Mouse (Mus musculus) erythroid progenitor cell, adult 5-6 weeks (primary cell): ENCODE data around the gene Dnmt3a. TPM values are rescaled to one million over a fixed set of nuclear protein-coding genes. Genes with fewer than 3 reads are reported as not detected.

Source experiments
- ATAC-seq: replicated peaks from 2 replicates; pipeline ENCODE4 v1.8.0; 2016; ENCODE audit warnings: moderate number of reproducible peaks, mild to moderate bottlenecking, moderate TSS enrichment, inconsistent platforms; ENCODE audit not compliant: poor library complexity, low FRiP score, severe bottlenecking
- total RNA-seq, 2 experiments: library from RNA; stranded (forward) in 1 of 2; stranded (reverse) in 1 of 2; fragments of 150-400 nt in 1 of 2; fragments of 186-747, 209-891 nt in 1 of 2; gene quantifications; 2 replicates each; pipeline versions ENCODE4 v1.2.3 to v1.2.4; 2015 to 2017; ENCODE audit warnings: low replicate concordance in 2 of 2

Gene Dnmt3a
- total RNA-seq, 2 experiments from 2014 or later: 0.83 to 1.3 TPM

DNA sequence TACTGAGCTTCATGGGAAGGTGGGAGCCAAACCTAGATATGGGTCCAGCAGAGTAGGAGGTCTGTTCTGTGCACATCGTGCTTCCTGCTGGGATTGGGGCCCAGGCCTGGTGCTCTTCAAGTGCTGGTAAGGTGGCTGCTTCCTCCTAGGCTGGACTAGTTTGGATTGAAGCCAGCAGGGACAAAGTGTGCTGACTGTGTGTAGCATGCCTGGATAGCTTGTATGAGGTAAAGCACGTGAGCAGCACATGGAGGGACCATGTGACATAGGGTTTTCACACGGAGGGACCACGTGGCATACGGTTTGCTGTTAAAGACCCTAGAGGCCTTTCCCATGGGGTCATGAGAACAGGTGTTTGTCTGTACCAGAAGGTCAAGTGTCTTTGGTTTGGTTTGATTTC, 38.5 kb downstream of the Dnmt3a start:
- no peak for ATAC-seq

- no peak for ATAC-seq
Observed at GRCm38 (mm10) chr12:3849481-3849880, 43.7 kb downstream of the Dnmt3a start.

- ATAC-seq: no peak
Observed at GRCm38 (mm10) chr12:3850165-3850564, 44.4 kb downstream of the Dnmt3a start.

- ATAC-seq: no peak
Observed at GRCm38 (mm10) chr12:3850731-3851130, 44.9 kb downstream of the Dnmt3a start.

DNA sequence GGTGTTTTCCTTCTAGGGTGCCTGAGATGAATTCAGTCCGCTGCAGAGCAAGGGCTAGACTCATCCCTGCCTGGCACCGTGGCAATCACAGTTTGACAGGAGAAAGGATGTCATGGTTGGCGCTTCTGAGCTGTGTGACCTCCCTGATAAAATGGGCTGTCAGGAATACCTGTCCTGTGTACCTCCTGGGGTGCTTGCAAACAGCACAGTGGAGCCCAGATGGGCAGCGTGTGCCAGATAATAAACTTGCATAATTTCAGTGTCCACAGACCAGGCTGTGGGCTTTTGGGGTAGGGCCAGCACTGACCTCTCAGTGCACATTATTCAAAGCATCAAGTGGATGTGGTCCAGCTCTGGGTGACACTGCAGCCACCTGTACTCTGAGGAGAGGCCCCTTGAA, 45.4 kb downstream of the Dnmt3a start:
- ATAC-seq: no peak

GRCm38 (mm10) chr12:3852521-3852920, 46.7 kb downstream of the Dnmt3a start:
- ATAC-seq: no peak

GRCm38 (mm10) chr12:3854419-3854818, 48.6 kb downstream of the Dnmt3a start:
- ATAC-seq: no peak

DNA sequence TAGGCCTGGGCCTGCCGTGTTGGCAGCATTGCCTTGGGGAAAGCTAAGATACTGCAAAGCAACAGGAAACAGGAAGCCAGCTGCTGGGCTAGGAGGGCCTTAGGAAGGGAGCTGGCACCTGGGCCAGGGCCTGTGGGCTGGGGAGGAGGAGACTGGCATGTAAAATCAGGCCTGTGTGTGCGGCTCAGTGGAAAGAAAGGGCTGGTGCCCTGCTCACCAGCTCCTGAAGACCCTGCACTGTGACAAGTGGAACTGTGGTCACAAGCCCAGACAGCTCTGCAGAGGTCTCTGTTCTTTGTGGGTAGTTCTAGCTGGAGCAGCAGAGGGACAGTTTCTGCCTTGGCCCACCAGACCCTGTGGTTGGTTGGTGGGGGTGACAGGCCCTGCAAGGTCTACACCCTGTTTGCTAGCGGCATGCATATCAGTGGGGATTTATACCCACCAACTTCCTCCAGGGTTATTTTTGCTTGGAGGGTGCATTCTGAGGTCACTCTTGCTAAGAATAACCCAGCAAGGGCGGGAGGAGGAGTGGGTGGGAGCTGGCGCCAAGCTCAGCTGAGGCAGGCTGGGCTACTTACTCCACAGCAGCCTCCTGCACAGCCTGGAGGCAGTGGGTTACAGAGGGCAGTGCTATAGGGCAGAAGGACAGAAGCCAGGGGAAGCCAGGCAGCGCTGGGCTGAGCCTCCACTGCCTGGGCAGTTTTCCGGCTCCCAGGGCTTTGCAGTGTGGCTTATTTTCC, 50.1 kb downstream of the Dnmt3a start:
- no peak for ATAC-seq

GRCm38 (mm10) chr12:3856748-3857147, 50.9 kb downstream of the Dnmt3a start:
- no peak for ATAC-seq

- no peak for ATAC-seq
Observed at GRCm38 (mm10) chr12:3857231-3857630, 51.4 kb downstream of the Dnmt3a start.

- ATAC-seq: no peak
Observed at GRCm38 (mm10) chr12:3857773-3858172, 52.0 kb downstream of the Dnmt3a start.

DNA sequence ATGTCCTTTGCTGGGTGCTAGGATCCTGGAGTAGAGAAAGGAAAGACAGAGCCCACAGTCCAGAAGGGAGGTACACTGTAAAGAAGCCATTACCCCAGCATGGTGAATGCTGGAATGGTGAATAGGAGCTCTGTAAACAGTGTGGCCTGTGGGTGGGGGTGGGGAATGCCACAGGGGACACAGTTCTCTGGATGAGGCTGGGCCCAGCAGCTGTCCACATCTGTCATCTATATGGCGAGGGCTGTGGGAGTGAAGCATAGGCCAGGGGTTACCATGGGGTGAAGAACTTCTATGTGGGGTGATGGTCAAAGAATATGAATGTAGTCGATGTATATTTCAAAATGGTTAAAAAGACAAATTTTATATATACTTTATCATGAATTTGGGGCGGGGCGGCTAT, 52.9 kb downstream of the Dnmt3a start:
- no peak for ATAC-seq

DNA sequence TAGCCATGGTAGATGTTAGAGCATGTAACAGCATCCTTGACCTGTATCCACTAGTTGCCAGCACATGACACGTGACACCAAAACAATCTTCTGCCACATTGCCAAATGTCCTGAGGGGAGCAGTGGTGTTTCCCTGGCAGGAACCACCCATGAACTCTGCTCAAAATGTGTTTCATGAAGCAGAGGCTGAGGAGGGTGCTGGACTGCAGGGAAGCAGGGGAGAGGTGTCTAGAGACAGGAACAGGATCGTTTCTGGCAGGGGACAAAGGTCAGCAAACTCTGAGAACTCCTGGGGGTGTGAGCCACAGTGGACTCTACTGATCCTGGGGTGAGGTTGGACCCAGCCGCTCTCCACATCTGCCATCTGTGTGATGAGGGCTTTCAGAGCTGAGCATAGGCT, 53.7 kb downstream of the Dnmt3a start:
- ATAC-seq: no peak

GRCm38 (mm10) chr12:3860005-3860404, 54.2 kb downstream of the Dnmt3a start:
- no peak for ATAC-seq

DNA sequence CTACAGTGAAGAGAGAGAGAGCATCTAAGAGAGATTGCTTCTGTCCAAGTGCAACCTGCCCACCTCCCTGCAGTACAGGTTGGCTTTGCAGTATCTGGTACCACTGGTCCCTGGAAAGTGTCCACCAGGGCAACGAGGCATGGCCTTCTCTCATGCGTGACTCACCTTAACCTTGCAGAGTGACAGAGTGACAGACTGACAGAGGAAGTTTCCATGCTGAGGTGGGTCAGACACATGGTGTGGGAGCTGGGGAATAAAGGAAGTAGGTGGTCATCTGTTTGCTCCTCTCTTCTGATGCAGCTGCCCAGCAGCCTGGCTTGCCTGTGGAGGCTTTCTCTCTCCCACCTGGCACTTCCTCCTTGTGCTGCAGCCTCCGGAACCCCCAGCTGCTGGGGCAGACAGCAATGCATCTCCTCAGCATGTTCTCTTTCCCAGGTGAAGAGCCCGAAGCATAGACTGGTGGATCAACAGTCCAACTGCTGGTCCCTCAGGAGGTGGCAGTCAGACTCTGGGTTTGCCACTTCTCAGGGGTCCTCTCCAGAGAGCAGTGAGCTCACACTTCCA, 55.9 kb downstream of the Dnmt3a start:
- ATAC-seq: no peak

DNA sequence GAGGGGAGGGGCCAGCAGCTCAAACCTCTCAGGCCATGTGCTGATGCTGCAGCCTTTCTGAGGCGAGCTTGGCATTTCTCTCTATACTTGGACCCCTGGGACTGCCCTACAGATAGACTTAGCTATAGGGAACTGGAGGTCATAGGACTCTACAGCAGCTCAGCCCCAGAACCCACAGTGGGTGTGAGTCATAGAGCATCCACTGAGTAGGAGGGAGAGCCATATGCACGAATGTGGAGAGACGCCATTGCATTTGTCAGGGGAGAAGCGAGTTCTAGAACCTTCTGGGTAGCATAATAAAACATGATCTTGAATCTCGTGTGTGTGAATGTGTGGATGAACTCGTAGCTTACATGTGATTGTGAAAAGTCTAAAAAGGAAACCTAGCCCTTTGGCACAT, 56.4 kb downstream of the Dnmt3a start:
- ATAC-seq: no peak

DNA sequence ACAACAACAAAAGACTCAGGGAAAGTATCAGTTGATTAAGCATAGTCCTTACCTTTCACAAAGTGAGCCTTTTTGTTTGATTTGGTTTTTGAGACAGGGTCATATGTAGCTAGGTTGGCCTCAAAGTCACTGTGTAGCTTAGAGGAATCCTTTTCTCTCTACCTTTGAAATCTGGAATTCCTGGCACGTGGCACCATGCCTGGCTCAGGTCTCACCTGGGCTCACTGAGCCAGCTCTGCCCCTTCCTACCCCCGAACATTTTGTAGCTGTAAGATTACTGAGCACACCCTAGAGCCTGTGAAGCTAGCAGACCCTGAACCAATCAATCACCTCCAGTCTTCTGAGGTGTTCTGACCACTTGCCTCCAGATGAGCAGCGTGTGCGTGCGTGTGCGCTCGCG, 58.4 kb downstream of the Dnmt3a start:
- no peak for ATAC-seq

- ATAC-seq: no peak
Observed at GRCm38 (mm10) chr12:3865594-3865993, 59.8 kb downstream of the Dnmt3a start.

GRCm38 (mm10) chr12:3866654-3867370, 61.0 kb downstream of the Dnmt3a start:
- no peak for ATAC-seq

- ATAC-seq: no peak
Observed at GRCm38 (mm10) chr12:3868115-3868514, 62.3 kb downstream of the Dnmt3a start.
